Mouse (Mus musculus): ENCODE results near the gene Tctex1d4.

GRCm38 (mm10) chr4:117110249-117110648 is 16.3 kb upstream of the Tctex1d4 start:
- no peak for TF ChIP-seq CTCF (IDR thresholded peaks at IDR 0.05; ENCODE audit: extremely low read depth, insufficient read depth, insufficient read length, insufficient replicate concordance)
- no peak for TF ChIP-seq POLR2A (IDR thresholded peaks at IDR 0.05; ENCODE audit: low read depth, low read length)

Measured in spleen, adult 2 months (tissue).